Mouse (Mus musculus) MN1 (cell line): ENCODE measurements around the gene Proca1.
"Not testable (repeated sequence)": the region's sequence is repeated elsewhere in the genome, so short reads cannot be mapped to it uniquely, and the experiment has no call there.

Experiments used
- DNase-seq: peaks from one replicate; pipeline ENCODE4 v3.0.0-alpha.2; 2016; ENCODE audit warnings: low spot score

Gene Proca1

DNA sequence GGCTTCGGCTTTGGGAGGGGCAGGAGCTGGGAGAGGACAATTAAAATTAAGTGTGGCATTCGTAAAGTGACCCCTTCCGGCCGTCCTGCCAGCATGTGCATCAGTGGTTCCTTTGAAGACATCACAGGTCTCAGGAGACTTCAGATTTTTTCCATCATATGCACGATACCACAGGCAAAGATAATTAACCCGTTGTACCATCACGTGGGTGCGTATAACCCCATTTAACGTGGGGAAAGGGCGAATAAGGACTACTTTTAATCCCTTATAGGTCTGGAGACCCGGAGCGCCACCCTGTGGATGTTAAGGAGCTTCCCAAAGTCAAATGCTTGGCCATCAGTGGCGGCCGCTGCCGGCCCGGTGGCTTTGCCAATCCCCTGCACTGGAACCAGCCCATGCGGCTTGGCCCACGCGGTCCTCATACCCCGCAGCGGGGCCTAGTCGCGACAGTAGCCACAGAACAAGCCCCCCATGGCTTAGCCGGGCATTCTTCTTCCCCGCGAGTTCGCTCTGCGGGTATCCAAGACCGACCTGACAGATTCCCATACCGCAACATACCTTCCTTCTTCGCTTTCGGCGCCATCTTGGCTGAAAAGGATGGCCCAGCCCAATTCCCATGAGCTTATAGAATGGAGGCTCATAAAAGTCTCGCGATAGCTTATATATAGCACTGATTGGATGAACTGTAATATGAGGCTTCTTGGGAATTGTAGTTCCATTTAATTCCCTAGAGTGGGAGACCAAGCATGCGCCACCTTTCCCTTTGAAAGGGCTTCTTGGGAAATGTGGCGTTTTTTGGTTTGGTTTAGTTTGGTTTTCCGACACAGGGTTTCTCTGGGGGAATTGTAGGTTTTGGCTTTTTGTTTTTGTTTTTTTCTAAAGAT is 10.0 kb upstream of the Proca1 start, which contains the start of gene Rpl23a:
Rpl23a (minus strand) TSS at position 624 of the 884 bp plus-strand sequence.
- peak; percentile 97 for DNase-seq

GRCm38 (mm10) chr11:78183884-78184514 is 9.2 kb upstream of the Proca1 start:
- DNase-seq, result no peak

- DNase-seq, result not testable (repeated sequence)
Observed at GRCm38 (mm10) chr11:78184702-78185101, 8.5 kb upstream of the Proca1 start.

GRCm38 (mm10) chr11:78188331-78189233 is 4.6 kb upstream of the Proca1 start, which contains the start of gene Rab34:
Rab34 (plus strand) TSS chr11:78188430.
- peak; percentile 84 for DNase-seq

- peak; percentile 58 for DNase-seq
Observed at GRCm38 (mm10) chr11:78189234-78190040, 3.8 kb upstream of the Proca1 start.

GRCm38 (mm10) chr11:78190041-78190440 is 3.2 kb upstream of the Proca1 start:
- DNase-seq, result no peak

GRCm38 (mm10) chr11:78194411-78195100 is 1.4 kb downstream of the Proca1 start:
- DNase-seq, result no peak

- no peak for DNase-seq
Observed at GRCm38 (mm10) chr11:78195101-78195863, 2.1 kb downstream of the Proca1 start.

DNA sequence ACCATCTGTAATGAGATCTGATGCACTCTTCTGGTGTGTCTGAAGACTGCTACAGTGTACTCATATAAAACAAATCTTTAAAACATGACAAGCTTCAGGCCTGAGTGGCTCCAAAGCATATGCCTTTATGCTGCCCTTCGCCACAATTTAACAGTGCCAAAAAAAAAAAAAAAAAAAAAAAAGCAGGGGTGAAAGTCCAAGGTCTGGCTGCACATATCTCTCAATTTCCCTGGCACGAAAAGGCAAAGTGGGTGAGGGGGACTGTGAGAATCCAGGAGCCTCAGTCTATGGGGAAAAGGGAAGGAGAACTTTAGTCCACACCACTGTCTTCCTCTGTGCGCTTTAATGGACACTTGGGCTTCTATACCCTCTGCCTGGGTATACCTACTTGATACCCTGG is 9.2 kb downstream of the Proca1 start:
- DNase-seq, result no peak

GRCm38 (mm10) chr11:78204287-78204686 is 11.1 kb downstream of the Proca1 start:
- DNase-seq, result no peak

DNA sequence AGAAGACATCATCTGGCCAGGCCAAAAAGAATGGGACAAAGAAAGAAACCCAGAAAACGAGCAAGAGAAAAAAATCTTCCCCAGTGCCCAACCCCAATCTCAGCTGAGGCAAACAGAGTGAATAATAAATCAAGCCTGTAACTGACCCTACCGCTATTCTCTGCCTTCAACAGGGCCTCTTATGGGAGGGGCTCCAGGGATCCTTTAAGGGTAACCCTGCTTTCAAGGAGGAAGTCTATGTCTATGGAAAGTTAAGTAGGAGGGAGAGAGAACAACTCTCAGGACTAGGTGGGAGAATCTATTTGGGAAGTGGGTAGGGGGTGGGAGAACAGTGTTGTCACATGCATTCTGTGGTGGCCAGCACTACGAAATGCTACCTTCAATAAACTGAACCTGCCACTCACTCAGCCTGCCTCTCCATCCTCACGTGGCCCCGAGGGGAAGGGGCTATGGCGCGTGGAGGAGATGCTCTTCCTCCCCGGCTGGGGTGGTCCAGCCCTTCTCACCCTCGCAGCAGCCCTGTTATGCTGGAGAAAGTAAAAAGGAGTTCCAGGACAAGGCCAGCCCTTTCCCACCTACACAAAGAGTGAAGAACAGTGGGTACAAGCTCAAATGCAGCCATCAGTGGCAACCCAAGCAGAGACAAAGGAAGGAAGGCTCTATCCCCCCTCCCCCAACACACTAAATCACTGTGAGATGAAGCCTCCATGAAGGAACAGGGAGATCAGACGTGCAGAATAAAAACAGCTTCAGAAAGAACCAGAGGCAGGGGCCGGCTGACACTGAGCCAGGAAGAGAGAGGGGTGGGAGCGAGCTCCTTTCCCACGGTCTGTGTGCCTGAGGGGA is 12.4 kb downstream of the Proca1 start:
- DNase-seq, result no peak

DNA sequence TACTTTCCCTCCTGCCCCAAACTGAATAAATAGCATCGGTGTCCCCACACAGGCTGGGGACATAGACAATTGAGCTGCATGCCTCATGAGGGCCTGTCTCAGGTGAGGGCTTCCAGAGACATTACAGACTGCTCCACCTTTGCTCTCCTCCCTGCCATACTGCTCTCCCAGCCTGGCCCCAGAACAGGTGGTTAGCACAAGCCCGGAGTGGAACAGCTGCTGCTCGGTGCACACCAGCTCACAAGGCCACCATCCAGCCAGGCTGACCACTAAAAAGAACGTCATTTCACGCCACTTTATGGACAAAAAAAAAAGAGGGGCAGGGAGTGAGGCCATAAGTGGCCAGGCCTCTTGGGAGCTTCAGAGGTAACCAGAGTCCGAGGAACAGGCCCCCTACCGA is 14.0 kb downstream of the Proca1 start:
- DNase-seq, result no peak

DNA sequence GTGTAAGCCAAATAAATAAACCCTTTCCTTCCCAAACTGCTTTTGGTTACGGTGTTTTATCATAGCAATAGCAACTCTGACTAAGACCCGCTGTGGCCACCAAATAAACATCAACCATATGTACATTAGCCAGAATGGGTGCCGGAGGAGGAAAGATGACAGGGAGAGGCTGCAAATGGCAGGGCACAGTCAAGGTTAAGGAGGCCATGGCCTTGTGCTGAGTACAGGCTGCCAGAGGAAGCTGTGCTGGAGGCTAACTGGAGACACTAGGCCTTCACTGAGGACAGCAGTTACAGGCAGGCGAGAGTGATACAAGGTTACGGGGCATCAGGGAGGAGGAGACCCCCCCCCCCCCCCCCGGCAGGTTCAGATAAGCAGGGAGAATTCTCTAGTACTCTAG is 16.7 kb downstream of the Proca1 start:
- no peak for DNase-seq

GRCm38 (mm10) chr11:78210615-78211014 is 17.4 kb downstream of the Proca1 start:
- DNase-seq, result no peak

DNA sequence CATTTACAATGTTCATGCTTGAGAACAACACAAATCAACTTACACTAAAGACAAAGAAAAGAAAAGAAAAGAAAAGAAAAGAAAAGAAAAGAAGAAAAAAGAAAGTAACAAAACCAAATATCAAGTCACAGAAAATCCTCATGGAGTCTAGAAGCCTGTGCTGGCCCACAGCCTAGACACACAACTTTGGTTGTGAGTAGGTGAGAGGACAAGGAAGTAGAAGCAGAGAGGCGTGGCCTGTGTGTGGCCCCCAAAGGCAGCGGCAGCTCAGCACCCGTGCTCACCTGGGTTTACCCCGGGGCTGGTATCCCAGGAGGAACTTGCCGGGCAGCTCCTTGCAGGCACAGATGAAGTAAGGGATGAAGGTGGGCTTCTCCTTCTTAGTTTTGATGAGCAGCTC is 18.3 kb downstream of the Proca1 start:
- no peak for DNase-seq

- DNase-seq, result no peak
Observed at GRCm38 (mm10) chr11:78213086-78213817, 20.1 kb downstream of the Proca1 start.

- DNase-seq, result no peak
Observed at GRCm38 (mm10) chr11:78215709-78216317, 22.6 kb downstream of the Proca1 start.

DNA sequence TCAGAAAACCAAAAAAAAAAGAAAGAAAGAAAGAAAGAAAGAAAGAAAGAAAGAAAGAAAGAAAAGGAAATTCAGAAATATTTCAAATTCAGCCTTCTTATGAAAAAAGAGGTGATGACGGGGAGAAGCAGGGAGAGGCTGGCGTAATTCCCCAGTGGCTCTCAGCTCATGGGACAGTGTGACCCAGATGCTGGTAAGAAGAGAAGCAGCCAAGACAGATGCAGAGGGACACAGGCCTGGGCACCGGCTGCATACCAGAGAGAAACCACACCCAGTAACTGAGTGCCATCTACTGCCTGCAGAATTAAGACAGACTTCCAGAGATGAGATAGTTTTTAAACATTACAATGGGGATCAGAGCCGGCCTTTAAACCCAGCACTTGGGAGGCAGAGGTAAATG is 30.4 kb downstream of the Proca1 start:
- DNase-seq, result no peak
